Mouse (Mus musculus) liver, embryonic 14.5 days (tissue): ENCODE measurements at regions not wholly inside any gene's neighbourhood (a gene's known extent, or its start where the extent isn't known, plus 50 kb on each side); places are given as distances from the start of the nearest gene placed in this dataset.

Experiments
- ATAC-seq: fragments of 200-750 bp; cut with Nextera tagmentation; 2 replicates; pipeline ENCODE4 v1.8.0; 2017; ENCODE audit warnings: moderate number of reproducible peaks, mild to moderate bottlenecking, moderate library complexity; ENCODE audit not compliant: insufficient read depth
- DNase-seq, 3 experiments: peaks; one replicate each; pipeline ENCODE4 v3.0.0-alpha.2; 2012 to 2013; ENCODE audit warnings: low read depth in 3 of 3, low spot score in 3 of 3
- H3K27ac ChIP-seq: fragments of 300-500 bp; sonication (generic); 2 replicates; pipeline ENCODE4 v1.5.1; 2014; ENCODE audit warnings: moderate library complexity, mild to moderate bottlenecking, control low read depth, inconsistent platforms
- H3K27me3 ChIP-seq: fragments of 300-500 bp; sonication (generic); 2 replicates; pipeline ENCODE4 v1.6.1; 2014; ENCODE audit warnings: mild to moderate bottlenecking, low read length, moderate library complexity; ENCODE audit not compliant: control insufficient read depth, insufficient read depth
- H3K36me3 ChIP-seq: fragments of 300-500 bp; sonication (generic); replicated peaks from 2 replicates; pipeline ENCODE4 v1.6.1; 2014; ENCODE audit warnings: low read depth; ENCODE audit not compliant: control insufficient read depth, insufficient read depth
- H3K4me1 ChIP-seq, 2 experiments: fragments of 200-500 bp in 1 of 2; fragments of 300-500 bp in 1 of 2; sonication (generic) in 1 of 2; replicated peaks; 2 replicates each; pipeline ENCODE4 v1.6.1; 2012 to 2014; ENCODE audit warnings: antibody characterized with exemption in 1 of 2, inconsistent platforms in 1 of 2, low read length in 1 of 2; ENCODE audit not compliant: control insufficient read depth in 2 of 2, insufficient read depth in 2 of 2
- H3K4me2 ChIP-seq: fragments of 300-500 bp; sonication (generic); 2 replicates; pipeline ENCODE4 v1.6.1; 2014; ENCODE audit warnings: low read depth, mild to moderate bottlenecking, control low read depth, moderate library complexity
- H3K4me3 ChIP-seq, 2 experiments: fragments of 200-500 bp in 1 of 2; fragments of 300-500 bp in 1 of 2; sonication (generic) in 1 of 2; 2 replicates each; pipeline ENCODE4 v1.5.1; 2012 to 2014; ENCODE audit warnings: low read depth in 2 of 2, low read length in 2 of 2, mild to moderate bottlenecking in 2 of 2, control low read depth in 1 of 2, inconsistent platforms in 1 of 2, moderate library complexity in 1 of 2; ENCODE audit not compliant: insufficient read depth in 1 of 2
- H3K9ac ChIP-seq: fragments of 300-500 bp; sonication (generic); replicated peaks from 2 replicates; pipeline ENCODE4 v1.6.1; 2014; ENCODE audit warnings: mild to moderate bottlenecking, control low read depth, moderate library complexity
- H3K9me3 ChIP-seq: fragments of 300-500 bp; sonication (generic); 2 replicates; pipeline ENCODE4 v1.6.1; 2016; ENCODE audit warnings: low read length, mixed read lengths; ENCODE audit not compliant: control insufficient read depth
- CTCF ChIP-seq: IDR thresholded peaks from 2 replicates; pipeline ENCODE4 v1.5.1; 2016; ENCODE audit warnings: antibody characterized with exemption, low read depth, control low read depth
- EP300 ChIP-seq: IDR thresholded peaks from 2 replicates; pipeline ENCODE4 v1.6.1; 2016; ENCODE audit warnings: antibody characterized with exemption, low read depth
- WGBS: fragments of 180-500 bp; shearing (Covaris S2); extraction: QIAGEN DNeasy Blood & Tissue Kit; methylation state at CpG from one replicate; pipeline ENCODE4 v1.1.7; 2014; ENCODE audit not compliant: insufficient replicate concordance; 5-methylcytosine and 5-hydroxymethylcytosine counted together

- Histone ChIP-seq H3K9ac (no peak overlapping the region), H3K27me3 (no peaks in the 10 kb centered on the region), H3K9me3 (no peaks in the 10 kb centered on the region), H3K36me3 (no peaks in the 10 kb centered on the region), H3K4me1 (no peaks in the 10 kb centered on the region), H3K4me2 (no peak overlapping the region), H3K27ac (no peak overlapping the region), H3K4me3 (no peak overlapping the region)
- WGBS: 57% methylated on average over 2 of the region's 2 CpGs
- no peak for TF ChIP-seq EP300
- no peak for TF ChIP-seq CTCF
- no peak for ATAC-seq
- DNase-seq: no peak
Observed at GRCm38 (mm10) chr14:14591939-14592338, 110.1 kb upstream of the Slc4a7 start.

- no peak overlapping the region for H3K4me2 ChIP-seq
- no peaks in the 10 kb centered on the region for H3K9me3 ChIP-seq
- DNase-seq (no peak), ATAC-seq (no peak)
- H3K9ac ChIP-seq: no peak overlapping the region
- H3K36me3 ChIP-seq: no peaks in the 10 kb centered on the region
- 52% methylated on average over 6 of the region's 6 CpGs for WGBS
- no peak overlapping the region for H3K27ac ChIP-seq
- TF ChIP-seq EP300: no peak
- TF ChIP-seq CTCF: no peak
- H3K4me1 ChIP-seq: 0 out of 4 replicates have a peak, but pooled peaks cover 0 to 4% of the 10 kb centered on the region in 2 experiments
- H3K4me3 ChIP-seq: no peak overlapping the region
- no peaks in the 10 kb centered on the region for H3K27me3 ChIP-seq
Observed at GRCm38 (mm10) chr14:14594753-14595152, 107.3 kb upstream of the Slc4a7 start.

- Histone ChIP-seq H3K27me3 (no peaks in the 10 kb centered on the region), H3K36me3 (no peaks in the 10 kb centered on the region), H3K9ac (no peak overlapping the region), H3K4me2 (no peak overlapping the region), H3K4me1 (peaks cover 0 to 5% of the 10 kb centered on the region in 2 experiments; a peak in 1 of 4 replicates), H3K9me3 (no peaks in the 10 kb centered on the region), H3K4me3 (no peak overlapping the region), H3K27ac (no peak overlapping the region)
- ATAC-seq (no peak), DNase-seq (no peak)
- 59% methylated on average over 3 of the region's 3 CpGs for WGBS
- no peak for TF ChIP-seq CTCF
- TF ChIP-seq EP300: no peak
Observed at GRCm38 (mm10) chr14:14596057-14596809, 105.8 kb upstream of the Slc4a7 start.

GRCm38 (mm10) chr14:14599586-14599985 is 102.5 kb upstream of the Slc4a7 start:
- no peak overlapping the region for H3K27ac ChIP-seq
- no peaks in the 10 kb centered on the region for H3K27me3 ChIP-seq
- H3K4me1 ChIP-seq: peaks cover 0 to 5% of the 10 kb centered on the region in 2 experiments; a peak in 1 of 4 replicates
- ATAC-seq: no peak
- no peak overlapping the region for H3K4me2 ChIP-seq
- H3K4me3 ChIP-seq: no peak overlapping the region
- H3K36me3 ChIP-seq: no peaks in the 10 kb centered on the region
- H3K9me3 ChIP-seq: no peaks in the 10 kb centered on the region
- no peak for DNase-seq
- TF ChIP-seq CTCF: no peak
- TF ChIP-seq EP300: no peak
- no peak overlapping the region for H3K9ac ChIP-seq
- WGBS: 24% methylated on average over 2 of the region's 2 CpGs

- Histone ChIP-seq H3K9me3 (no peaks in the 10 kb centered on the region), H3K4me2 (no peak overlapping the region), H3K27ac (no peak overlapping the region), H3K9ac (no peak overlapping the region), H3K4me1 (peaks cover 0 to 5% of the 10 kb centered on the region in 2 experiments; a peak in 1 of 4 replicates), H3K27me3 (no peaks in the 10 kb centered on the region), H3K4me3 (no peak overlapping the region), H3K36me3 (no peaks in the 10 kb centered on the region)
- DNase-seq: no peak
- no peak for ATAC-seq
- TF ChIP-seq CTCF (no peak), EP300 (no peak)
- 30% methylated on average over 6 of the region's 6 CpGs for WGBS
Observed at GRCm38 (mm10) chr14:14599990-14600389, 102.1 kb upstream of the Slc4a7 start.
